Mouse (Mus musculus) forebrain, embryonic 12.5 days (tissue): ENCODE measurements around the gene Serinc2. TPM values are rescaled to one million over a fixed set of nuclear protein-coding genes. Genes with fewer than 3 reads are reported as not detected.

Experiments
- ATAC-seq: fragments of 200-750 bp; cut with Nextera tagmentation; 2 replicates; pipeline ENCODE4 v1.8.0; 2017; ENCODE audit warnings: moderate TSS enrichment; ENCODE audit not compliant: low FRiP score
- H3K27ac ChIP-seq: fragments of 300-500 bp; sonication (generic); 2 replicates; pipeline ENCODE4 v1.5.1; 2016; ENCODE audit warnings: mild to moderate bottlenecking
- H3K27me3 ChIP-seq: fragments of 300-500 bp; sonication (generic); 2 replicates; pipeline ENCODE4 v1.6.1; 2016; ENCODE audit warnings: mild to moderate bottlenecking
- H3K36me3 ChIP-seq: fragments of 300-500 bp; sonication (generic); replicated peaks from 2 replicates; pipeline ENCODE4 v1.6.1; 2016; ENCODE audit warnings: mild to moderate bottlenecking
- H3K4me1 ChIP-seq: fragments of 300-500 bp; sonication (generic); 2 replicates; pipeline ENCODE4 v1.6.1; 2016
- H3K4me2 ChIP-seq: fragments of 300-500 bp; sonication (generic); 2 replicates; pipeline ENCODE4 v1.6.1; 2016; ENCODE audit warnings: mild to moderate bottlenecking, moderate library complexity
- H3K4me3 ChIP-seq: fragments of 300-500 bp; sonication (generic); replicated peaks from 2 replicates; pipeline ENCODE4 v1.5.1; 2016; ENCODE audit warnings: mild to moderate bottlenecking
- H3K9ac ChIP-seq: fragments of 300-500 bp; sonication (generic); 2 replicates; pipeline ENCODE4 v1.6.1; 2016; ENCODE audit warnings: mild to moderate bottlenecking
- H3K9me3 ChIP-seq: fragments of 300-500 bp; sonication (generic); 2 replicates; pipeline ENCODE4 v1.6.1; 2016
- WGBS: fragments of 180-500 bp; shearing (Covaris S2); methylation state at CpG from one replicate; pipeline ENCODE4 v1.1.7; 2016; 5-methylcytosine and 5-hydroxymethylcytosine counted together
- polyA plus RNA-seq: library from polyadenylated mRNA; unstranded; fragments of >200 nt; fragmentation: Nextera tagmentation; extraction: Ambion mirVana; gene quantifications from 2 replicates; pipeline ENCODE4 v1.2.1, GENCODE M21; 2016

Serinc2 gene
- polyA plus RNA-seq, 1 experiment from 2014 or later: 95.5 TPM

DNA sequence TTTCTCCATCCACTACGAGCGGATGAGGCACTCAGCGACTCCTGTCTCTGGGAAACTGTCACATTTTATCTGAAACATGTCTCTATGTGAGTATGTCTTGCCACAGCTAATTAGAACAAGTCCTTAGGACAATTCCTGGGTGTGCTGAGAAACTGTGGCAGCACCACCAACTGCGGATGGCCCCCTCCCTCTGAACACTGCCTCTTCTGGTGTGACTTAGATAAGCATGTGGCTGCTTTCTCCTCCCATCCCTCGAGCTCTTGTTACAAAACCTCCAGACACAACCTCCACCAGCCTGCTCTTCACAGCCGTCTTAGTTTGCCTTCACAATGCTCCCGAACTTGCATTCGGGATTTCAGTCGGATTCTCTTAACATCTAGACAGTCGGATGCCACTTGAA lies 65.1 kb downstream of the Serinc2 start:
- Histone ChIP-seq H3K4me2 (no peak overlapping the region), H3K27ac (no peak overlapping the region), H3K4me1 (no peaks in the 10 kb centered on the region), H3K27me3 (0 out of 2 replicates have a peak, but pooled peaks cover 4% of the 10 kb centered on the region), H3K36me3 (no peaks in the 10 kb centered on the region), H3K9me3 (no peaks in the 10 kb centered on the region), H3K4me3 (no peak overlapping the region), H3K9ac (no peak overlapping the region)
- WGBS: 81% methylated on average over 10 of the region's 10 CpGs
- ATAC-seq: no peak

GRCm38 (mm10) chr4:130213197-130213596 lies 65.8 kb downstream of the Serinc2 start:
- H3K4me3 ChIP-seq: no peak overlapping the region
- H3K4me2 ChIP-seq: no peak overlapping the region
- no peak overlapping the region for H3K27ac ChIP-seq
- 89% methylated on average over 4 of the region's 4 CpGs for WGBS
- H3K9ac ChIP-seq: no peak overlapping the region
- H3K4me1 ChIP-seq: no peaks in the 10 kb centered on the region
- 0 out of 2 replicates have a peak, but pooled peaks cover 3% of the 10 kb centered on the region for H3K9me3 ChIP-seq
- no peaks in the 10 kb centered on the region for H3K36me3 ChIP-seq
- no peak for ATAC-seq
- 0 out of 2 replicates have a peak, but pooled peaks cover 4% of the 10 kb centered on the region for H3K27me3 ChIP-seq

DNA sequence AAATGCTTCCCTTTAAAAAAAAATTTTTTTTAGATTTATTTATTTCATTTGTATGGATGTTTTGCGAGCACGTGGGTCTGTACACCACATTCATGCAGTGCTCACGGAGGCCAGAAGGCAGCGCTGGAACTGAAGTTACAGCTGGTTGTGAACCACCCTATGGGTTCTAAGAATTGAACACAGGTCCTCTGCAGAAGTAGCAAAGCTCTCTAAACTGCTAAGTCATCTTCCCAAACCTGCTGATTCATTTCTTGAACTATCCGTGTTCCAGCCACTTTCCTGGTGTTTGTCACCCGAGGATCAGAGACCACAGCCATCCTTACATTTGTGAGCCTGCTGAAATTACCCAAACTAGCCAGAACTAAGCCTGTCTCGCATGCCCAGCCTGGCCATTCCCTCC lies 66.6 kb downstream of the Serinc2 start:
- H3K36me3 ChIP-seq: no peaks in the 10 kb centered on the region
- ATAC-seq: no peak
- H3K4me2 ChIP-seq: no peak overlapping the region
- H3K9ac ChIP-seq: no peak overlapping the region
- H3K27ac ChIP-seq: no peak overlapping the region
- 79% methylated on average over 7 of the region's 7 CpGs for WGBS
- no peaks in the 10 kb centered on the region for H3K4me1 ChIP-seq
- H3K4me3 ChIP-seq: no peak overlapping the region
- H3K27me3 ChIP-seq: 0 out of 2 replicates have a peak, but pooled peaks cover 4% of the 10 kb centered on the region
- 0 out of 2 replicates have a peak, but pooled peaks cover 3% of the 10 kb centered on the region for H3K9me3 ChIP-seq

DNA sequence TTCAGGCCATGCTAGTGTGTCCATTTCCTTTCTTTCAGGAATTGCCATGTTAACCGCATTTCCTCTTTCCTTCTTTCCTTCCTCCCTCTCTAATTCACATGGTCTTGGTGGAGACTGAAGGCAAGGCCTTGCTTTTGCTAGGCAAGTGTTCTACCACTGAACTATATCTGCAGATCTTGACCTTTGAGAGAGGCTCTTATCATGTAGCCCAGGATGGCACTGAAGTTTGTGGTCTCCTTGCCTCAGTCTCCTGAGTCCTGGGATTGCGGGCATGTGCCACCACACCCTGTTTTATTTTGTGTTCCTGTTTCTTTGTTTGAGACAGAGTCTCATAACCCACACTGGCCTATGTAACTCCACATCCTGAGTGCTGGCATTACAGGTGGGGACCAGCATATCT lies 67.1 kb downstream of the Serinc2 start:
- H3K4me3 ChIP-seq: no peak overlapping the region
- H3K27me3 ChIP-seq: 0 out of 2 replicates have a peak, but pooled peaks cover 4% of the 10 kb centered on the region
- H3K4me1 ChIP-seq: no peaks in the 10 kb centered on the region
- no peak overlapping the region for H3K9ac ChIP-seq
- H3K36me3 ChIP-seq: no peaks in the 10 kb centered on the region
- H3K4me2 ChIP-seq: no peak overlapping the region
- no peak overlapping the region for H3K27ac ChIP-seq
- 97% methylated on average over 2 of the region's 2 CpGs for WGBS
- no peak for ATAC-seq
- H3K9me3 ChIP-seq: 0 out of 2 replicates have a peak, but pooled peaks cover 3% of the 10 kb centered on the region

Other genes starting within 250 kb of the Serinc2 start
- gene Col16a1, start 231.4 kb downstream of the Serinc2 start, polyA plus RNA-seq: 10.8 and 14.8 TPM in 2 replicates
- 60.4 and 61.4 TPM in 2 replicates for gene Pef1, start 176.6 kb downstream of the Serinc2 start, polyA plus RNA-seq
- 0.10 TPM in 1 of 2 replicates, not detected in the other for gene Hcrtr1, start 139.8 kb downstream of the Serinc2 start, polyA plus RNA-seq
- gene Tinagl1, start 104.1 kb downstream of the Serinc2 start, polyA plus RNA-seq: 4.1 and 4.6 TPM in 2 replicates
- not detected in 2 replicates for gene Gm853, start 56.8 kb downstream of the Serinc2 start, polyA plus RNA-seq
- 18.8 and 22.3 TPM in 2 replicates for gene Fabp3, start 29.4 kb upstream of the Serinc2 start, polyA plus RNA-seq
- gene Gm10570, start 29.5 kb upstream of the Serinc2 start, polyA plus RNA-seq: not detected in 2 replicates
- gene Zcchc17, start 80.7 kb upstream of the Serinc2 start, polyA plus RNA-seq: 74.2 and 78.4 TPM in 2 replicates
- 196 and 203 TPM in 2 replicates for gene Snrnp40, start 80.9 kb upstream of the Serinc2 start, polyA plus RNA-seq